Mouse (Mus musculus): ENCODE data around the gene Gm9125. TPM values are rescaled to one million over a fixed set of nuclear protein-coding genes. Genes with fewer than 3 reads are reported as not detected.
"Not testable (repeated sequence)": the region's sequence is repeated elsewhere in the genome, so short reads cannot be mapped to it uniquely, and the experiment has no call there.

The Gm9125 gene
- not detected in 2 replicates for polyA plus RNA-seq (2015; fragmentation: Nextera tagmentation; extraction: Ambion mirVana)

DNA sequence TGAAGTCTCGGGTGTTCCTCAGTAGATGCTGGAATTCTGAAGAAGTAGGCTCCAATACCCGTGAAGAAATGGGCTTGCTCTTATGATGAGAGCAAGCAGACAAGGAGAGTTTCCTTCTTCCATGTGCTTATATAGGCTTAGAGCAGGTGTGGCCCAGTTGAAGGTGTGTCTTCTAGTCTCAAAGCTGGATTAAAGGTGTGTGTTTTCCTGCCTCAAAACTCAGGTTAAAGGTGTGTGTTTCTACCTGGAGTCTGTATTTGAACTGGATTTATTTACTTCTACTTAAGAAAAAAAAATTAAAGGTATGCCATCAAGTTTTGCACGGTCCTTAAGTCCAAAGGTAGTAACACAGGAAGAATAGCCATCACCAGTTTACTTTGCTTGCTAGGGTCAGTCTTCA is at the start of gene Gm9125:
TSS of gene Gm9125 (minus strand) at position 101 of the 400 bp plus-strand sequence.
- H3K36me3 ChIP-seq; H3K4me1 ChIP-seq (replicated peaks); H3K9me3 ChIP-seq; H3K9ac ChIP-seq; ATAC-seq (ENCODE audit: low FRiP score); H3K27me3 ChIP-seq; H3K4me2 ChIP-seq; H3K27ac ChIP-seq; H3K4me3 ChIP-seq: not testable (repeated sequence)
- 96% methylated on average over 2 of the region's 3 CpGs for WGBS

DNA sequence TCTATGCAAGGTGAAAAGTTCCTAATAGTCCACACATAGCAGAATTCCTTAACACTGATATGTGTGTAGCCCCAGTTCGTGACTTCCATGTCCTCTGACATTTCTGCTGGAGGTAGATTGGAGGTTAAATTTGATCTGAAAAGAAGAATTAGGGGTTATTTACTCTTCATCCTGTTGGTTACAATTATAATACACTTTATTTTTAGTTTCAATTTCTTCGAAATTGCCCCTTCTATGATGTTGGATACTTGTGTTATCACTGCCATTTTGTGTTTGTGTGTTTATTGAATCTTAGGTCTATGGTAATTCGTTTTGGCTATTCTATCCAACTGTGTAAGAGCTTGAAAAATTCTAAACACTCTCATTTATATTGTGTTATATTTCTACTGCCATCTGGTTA is 17.9 kb upstream of the Gm9125 start, which contains the start of gene Gm10697:
TSS of gene Gm10697 (minus strand) at position 101 of the 400 bp plus-strand sequence.
- H3K27ac ChIP-seq = not testable (repeated sequence)

DNA sequence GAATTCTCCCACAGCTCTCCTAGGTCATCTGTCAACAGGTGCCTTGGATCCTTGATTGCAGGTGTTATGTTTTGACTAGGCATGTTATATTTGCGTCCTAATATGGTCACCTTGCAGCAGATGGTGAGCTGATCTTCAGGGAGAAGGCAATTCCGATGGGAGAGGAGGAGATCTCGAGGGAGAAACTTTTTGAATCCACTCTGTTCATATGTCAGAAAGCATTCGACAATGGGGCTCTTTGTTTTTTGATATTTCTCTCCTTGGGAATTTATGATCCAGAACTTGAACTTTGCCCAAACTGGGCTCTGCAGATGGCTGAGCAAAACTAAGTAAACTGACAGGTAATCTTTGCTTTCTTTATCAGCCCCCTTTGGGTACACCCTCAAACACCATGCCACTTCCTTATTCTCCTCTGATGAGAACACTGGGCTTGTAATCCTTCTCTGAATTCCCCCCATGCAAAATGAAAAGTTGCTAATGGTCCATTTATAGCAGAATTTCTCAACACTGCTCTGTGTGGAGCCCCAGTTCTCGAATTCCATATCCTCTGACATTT is 5.0 kb downstream of the Gm9125 start:
- not testable (repeated sequence) for H3K27me3 ChIP-seq; H3K4me1 ChIP-seq (replicated peaks); H3K4me2 ChIP-seq; ATAC-seq (ENCODE audit: low FRiP score); H3K27ac ChIP-seq; H3K36me3 ChIP-seq; H3K9me3 ChIP-seq; H3K4me3 ChIP-seq; H3K9ac ChIP-seq
- WGBS = 67% methylated on average over 1 of the region's 5 CpGs

More for the DNA sequence above, 17.9 kb upstream of the Gm9125 start, which contains the start of gene Gm10697:
- ATAC-seq (ENCODE audit: low FRiP score); H3K9ac ChIP-seq; H3K27me3 ChIP-seq; H3K9me3 ChIP-seq; H3K4me3 ChIP-seq; H3K4me2 ChIP-seq; H3K4me1 ChIP-seq (replicated peaks); H3K36me3 ChIP-seq: not testable (repeated sequence)
- WGBS = 100% methylated on average over 1 of the region's 3 CpGs

DNA sequence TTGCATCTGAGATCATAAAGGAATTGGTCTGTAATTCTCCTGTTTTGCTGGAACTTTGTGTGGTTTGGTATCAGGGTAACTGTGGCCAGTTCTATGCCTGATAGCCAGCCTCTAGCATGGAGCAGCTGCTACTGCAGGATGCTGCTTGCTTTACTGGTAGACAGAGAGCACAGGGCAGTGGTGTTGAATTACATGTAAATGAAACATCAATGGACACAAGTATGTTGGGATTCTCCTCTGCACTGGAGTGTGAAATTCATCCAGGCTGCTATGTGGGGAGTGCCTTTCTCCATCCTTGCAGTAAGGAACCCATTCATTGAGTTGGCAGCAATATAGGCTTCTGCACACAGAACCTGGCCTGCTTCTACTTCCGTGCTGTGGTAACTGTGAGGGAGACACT is 16.4 kb downstream of the Gm9125 start:
- H3K4me2 ChIP-seq; H3K4me3 ChIP-seq; H3K27ac ChIP-seq; H3K36me3 ChIP-seq; H3K9me3 ChIP-seq; H3K9ac ChIP-seq; H3K4me1 ChIP-seq (replicated peaks); H3K27me3 ChIP-seq; ATAC-seq (ENCODE audit: low FRiP score): not testable (repeated sequence)
- WGBS = 100% methylated on average over 1 of the region's 1 CpGs

DNA sequence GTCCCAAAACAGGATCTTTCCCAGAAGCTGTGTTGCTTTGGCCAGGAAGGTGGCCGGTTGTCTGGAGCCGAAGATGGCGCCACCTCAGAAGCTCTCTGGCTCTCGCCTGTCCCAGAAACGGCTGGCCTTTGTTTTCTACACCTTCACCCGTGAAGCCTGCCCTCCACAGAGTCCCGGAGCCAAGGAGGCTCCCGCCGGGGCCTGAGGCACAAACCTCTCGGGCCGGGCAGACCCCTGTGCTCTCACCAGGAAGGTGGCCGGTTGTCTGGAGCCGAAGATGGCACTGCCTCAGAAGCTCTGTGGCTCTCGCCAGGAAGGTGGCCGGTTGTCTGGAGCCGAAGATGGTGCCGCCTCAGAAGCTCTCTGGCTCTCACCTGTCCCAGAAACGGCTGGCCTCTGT is 20.3 kb downstream of the Gm9125 start:
- ATAC-seq (ENCODE audit: low FRiP score) = not testable (repeated sequence)

More for the DNA sequence above, 20.3 kb downstream of the Gm9125 start:
- not testable (repeated sequence) for H3K4me2 ChIP-seq; H3K27ac ChIP-seq; H3K27me3 ChIP-seq; H3K9me3 ChIP-seq; H3K9ac ChIP-seq; H3K4me3 ChIP-seq; H3K36me3 ChIP-seq; H3K4me1 ChIP-seq (replicated peaks)
- WGBS = 93% methylated on average over 17 of the region's 18 CpGs

Other genes with a start within 250 kb of the Gm9125 start
- gene Tdpoz3, start 228.9 kb downstream of the Gm9125 start, polyA plus RNA-seq (2015; fragmentation: Nextera tagmentation; extraction: Ambion mirVana) = not detected in 2 replicates
- not detected in 2 replicates for gene Gm9117, start 111.3 kb downstream of the Gm9125 start, polyA plus RNA-seq (2015; fragmentation: Nextera tagmentation; extraction: Ambion mirVana)
- gene Tdpoz5, start 93.6 kb downstream of the Gm9125 start, polyA plus RNA-seq (2015; fragmentation: Nextera tagmentation; extraction: Ambion mirVana) = not detected in 2 replicates
- gene Gm10697, start 17.8 kb upstream of the Gm9125 start, polyA plus RNA-seq (2015; fragmentation: Nextera tagmentation; extraction: Ambion mirVana) = not detected in 2 replicates
- not detected in 2 replicates for gene Gm10696, start 123.3 kb upstream of the Gm9125 start, polyA plus RNA-seq (2015; fragmentation: Nextera tagmentation; extraction: Ambion mirVana)
- gene Gm5286, start 141.8 kb upstream of the Gm9125 start, polyA plus RNA-seq (2015; fragmentation: Nextera tagmentation; extraction: Ambion mirVana) = not detected in 2 replicates
- gene Gm4778, start 209.2 kb upstream of the Gm9125 start, polyA plus RNA-seq (2015; fragmentation: Nextera tagmentation; extraction: Ambion mirVana) = not detected in 2 replicates